Mouse (Mus musculus) c-Kit-positive CD71-negative TER-119-negative erythroid progenitor cells, embryonic 14.5 days (primary cell): Measurements from ENCODE around the gene Mrgpre.

ENCODE experiments used
- DNase-seq: peaks from one replicate; pipeline ENCODE4 v3.0.0-alpha.2; 2013; ENCODE audit warnings: low read depth

Gene Mrgpre

GRCm38 (mm10) chr7:143738194-143738593 lies 46.1 kb downstream of the Mrgpre start:
- DNase-seq = no peak

- no peak for DNase-seq
Measured at GRCm38 (mm10) chr7:143733746-143734145, 50.6 kb downstream of the Mrgpre start.

- DNase-seq = no peak
Measured at GRCm38 (mm10) chr7:143729886-143730285, 54.4 kb downstream of the Mrgpre start.
